Mouse (Mus musculus) lung, adult 2 months (tissue): ENCODE results near the gene Asic2.

Experiments used
- CTCF ChIP-seq: fragments of 200-500 bp; IDR thresholded peaks from 2 replicates; pipeline ENCODE4 v1.5.1; 2011; ENCODE audit warnings: mild to moderate bottlenecking, low read length, control low read depth; ENCODE audit not compliant: insufficient read depth
- POLR2A ChIP-seq: fragments of 200-500 bp; IDR thresholded peaks from 2 replicates; pipeline ENCODE4 v1.6.1; 2011; ENCODE audit warnings: low read depth, mild to moderate bottlenecking, control low read depth, low read length, borderline replicate concordance; ENCODE audit errors: extremely low read depth

- no peak for TF ChIP-seq POLR2A
- no peak for TF ChIP-seq CTCF
Measured at GRCm38 (mm10) chr11:80854908-80855307, 1113.3 kb downstream of the Asic2 start.
